Mouse (Mus musculus): ENCODE results near the gene Loxl3. TPM values are rescaled to one million over a fixed set of nuclear protein-coding genes. Genes with fewer than 3 reads are reported as not detected.

Gene Loxl3
- polyA plus RNA-seq, 1 experiment from 2014 or later: 4.7 TPM

GRCm38 (mm10) chr6:83037188-83037587 lies 3.2 kb downstream of the Loxl3 start:
- H3K4me3 ChIP-seq (ENCODE audit: low read depth, low read length): no peak overlapping the region
- ATAC-seq: no peak
- no peak overlapping the region for H3K27ac ChIP-seq (ENCODE audit: low read depth, low read length)
- H3K4me2 ChIP-seq (replicated peaks; ENCODE audit: low read depth): no peak overlapping the region
- H3K27me3 ChIP-seq (replicated peaks; ENCODE audit: control insufficient read depth, insufficient read depth, low read length): no peaks in the 10 kb centered on the region; the same call in 1 of the 2 replicates
- TF ChIP-seq CTCF (IDR thresholded peaks at IDR 0.05; ENCODE audit: low read depth): no peak
- H3K36me3 ChIP-seq (ENCODE audit: control insufficient read depth, insufficient read depth): no peaks in the 10 kb centered on the region
- no peak overlapping the region for H3K9ac ChIP-seq (ENCODE audit: low read depth, low read length)
- H3K9me3 ChIP-seq (ENCODE audit: control insufficient read depth): no peaks in the 10 kb centered on the region
- WGBS: 83% methylated on average over 8 of the region's 8 CpGs
- H3K4me1 ChIP-seq (replicated peaks; ENCODE audit: control insufficient read depth, insufficient read depth, low read length): no peaks in the 10 kb centered on the region

GRCm38 (mm10) chr6:83038496-83039012 lies 4.6 kb downstream of the Loxl3 start:
- Histone ChIP-seq H3K27me3 (replicated peaks; ENCODE audit: control insufficient read depth, insufficient read depth, low read length) (no peaks in the 10 kb centered on the region; the same call in 1 of the 2 replicates), H3K9me3 (ENCODE audit: control insufficient read depth) (no peaks in the 10 kb centered on the region), H3K27ac (ENCODE audit: low read depth, low read length) (no peak overlapping the region), H3K9ac (ENCODE audit: low read depth, low read length) (no peak overlapping the region), H3K4me2 (replicated peaks; ENCODE audit: low read depth) (peak overlapping the region; percentile 58), H3K36me3 (ENCODE audit: control insufficient read depth, insufficient read depth) (no peaks in the 10 kb centered on the region), H3K4me1 (replicated peaks; ENCODE audit: control insufficient read depth, insufficient read depth, low read length) (no peaks in the 10 kb centered on the region), H3K4me3 (ENCODE audit: low read depth, low read length) (peak overlapping the region; percentile 23; the same call in 1 of the 2 replicates)
- WGBS: 11% methylated on average over 24 of the region's 24 CpGs
- TF ChIP-seq CTCF (IDR thresholded peaks at IDR 0.05; ENCODE audit: low read depth): no peak
- peak; percentile 76 for ATAC-seq

- H3K9me3 ChIP-seq (ENCODE audit: control insufficient read depth): no peaks in the 10 kb centered on the region
- H3K9ac ChIP-seq (ENCODE audit: low read depth, low read length): no peak overlapping the region
- H3K27ac ChIP-seq (ENCODE audit: low read depth, low read length): no peak overlapping the region
- no peak for TF ChIP-seq CTCF (IDR thresholded peaks at IDR 0.05; ENCODE audit: low read depth)
- no peak for ATAC-seq
- WGBS: 85% methylated on average over 5 of the region's 5 CpGs
- H3K4me2 ChIP-seq (replicated peaks; ENCODE audit: low read depth): no peak overlapping the region
- no peaks in the 10 kb centered on the region for H3K27me3 ChIP-seq (replicated peaks; ENCODE audit: control insufficient read depth, insufficient read depth, low read length)
- no peak overlapping the region for H3K4me3 ChIP-seq (ENCODE audit: low read depth, low read length)
- no peaks in the 10 kb centered on the region for H3K4me1 ChIP-seq (replicated peaks; ENCODE audit: control insufficient read depth, insufficient read depth, low read length)
- H3K36me3 ChIP-seq (ENCODE audit: control insufficient read depth, insufficient read depth): no peaks in the 10 kb centered on the region
Measured at GRCm38 (mm10) chr6:83040601-83041000, 6.6 kb downstream of the Loxl3 start.

GRCm38 (mm10) chr6:83043561-83043960 lies 9.6 kb downstream of the Loxl3 start:
- WGBS: 58% methylated on average over 6 of the region's 6 CpGs
- Histone ChIP-seq H3K4me2 (replicated peaks; ENCODE audit: low read depth) (no peak overlapping the region), H3K9ac (ENCODE audit: low read depth, low read length) (no peak overlapping the region), H3K4me1 (replicated peaks; ENCODE audit: control insufficient read depth, insufficient read depth, low read length) (no peaks in the 10 kb centered on the region), H3K36me3 (ENCODE audit: control insufficient read depth, insufficient read depth) (no peaks in the 10 kb centered on the region; the same call in 1 of the 2 replicates), H3K27ac (ENCODE audit: low read depth, low read length) (no peak overlapping the region), H3K4me3 (ENCODE audit: low read depth, low read length) (no peak overlapping the region), H3K9me3 (ENCODE audit: control insufficient read depth) (no peaks in the 10 kb centered on the region), H3K27me3 (replicated peaks; ENCODE audit: control insufficient read depth, insufficient read depth, low read length) (no peaks in the 10 kb centered on the region)
- no peak for TF ChIP-seq CTCF (IDR thresholded peaks at IDR 0.05; ENCODE audit: low read depth)
- no peak for ATAC-seq

- Histone ChIP-seq H3K27me3 (replicated peaks; ENCODE audit: control insufficient read depth, insufficient read depth, low read length) (no peaks in the 10 kb centered on the region), H3K27ac (ENCODE audit: low read depth, low read length) (no peak overlapping the region), H3K4me1 (replicated peaks; ENCODE audit: control insufficient read depth, insufficient read depth, low read length) (no peaks in the 10 kb centered on the region), H3K9ac (ENCODE audit: low read depth, low read length) (no peak overlapping the region), H3K4me3 (ENCODE audit: low read depth, low read length) (no peak overlapping the region), H3K9me3 (ENCODE audit: control insufficient read depth) (no peaks in the 10 kb centered on the region), H3K4me2 (replicated peaks; ENCODE audit: low read depth) (no peak overlapping the region), H3K36me3 (ENCODE audit: control insufficient read depth, insufficient read depth) (no peaks in the 10 kb centered on the region; the same call in 1 of the 2 replicates)
- TF ChIP-seq CTCF (IDR thresholded peaks at IDR 0.05; ENCODE audit: low read depth): no peak
- WGBS: 88% methylated on average over 5 of the region's 5 CpGs
- ATAC-seq: no peak
Measured at GRCm38 (mm10) chr6:83043993-83044392, 10.0 kb downstream of the Loxl3 start.

GRCm38 (mm10) chr6:83044742-83045141 lies 10.8 kb downstream of the Loxl3 start:
- WGBS: 68% methylated on average over 9 of the region's 9 CpGs
- TF ChIP-seq CTCF (IDR thresholded peaks at IDR 0.05; ENCODE audit: low read depth): no peak
- H3K27me3 ChIP-seq (replicated peaks; ENCODE audit: control insufficient read depth, insufficient read depth, low read length): no peaks in the 10 kb centered on the region
- H3K4me3 ChIP-seq (ENCODE audit: low read depth, low read length): no peak overlapping the region
- H3K9ac ChIP-seq (ENCODE audit: low read depth, low read length): no peak overlapping the region
- no peaks in the 10 kb centered on the region for H3K4me1 ChIP-seq (replicated peaks; ENCODE audit: control insufficient read depth, insufficient read depth, low read length)
- H3K36me3 ChIP-seq (ENCODE audit: control insufficient read depth, insufficient read depth): no peaks in the 10 kb centered on the region; the same call in 1 of the 2 replicates
- no peak overlapping the region for H3K27ac ChIP-seq (ENCODE audit: low read depth, low read length)
- no peak for ATAC-seq
- H3K9me3 ChIP-seq (ENCODE audit: control insufficient read depth): no peaks in the 10 kb centered on the region
- no peak overlapping the region for H3K4me2 ChIP-seq (replicated peaks; ENCODE audit: low read depth)

All from intestine, postnatal 0 days (tissue).